Mouse (Mus musculus): ENCODE measurements around the gene Vav1.
A peak's percentile ranks its signal among the peaks of the same experiment; 100 is the strongest.
"Not testable (repeated sequence)": the region's sequence is repeated elsewhere in the genome, so short reads cannot be mapped to it uniquely, and the experiment has no call there.

Vav1 gene

DNA sequence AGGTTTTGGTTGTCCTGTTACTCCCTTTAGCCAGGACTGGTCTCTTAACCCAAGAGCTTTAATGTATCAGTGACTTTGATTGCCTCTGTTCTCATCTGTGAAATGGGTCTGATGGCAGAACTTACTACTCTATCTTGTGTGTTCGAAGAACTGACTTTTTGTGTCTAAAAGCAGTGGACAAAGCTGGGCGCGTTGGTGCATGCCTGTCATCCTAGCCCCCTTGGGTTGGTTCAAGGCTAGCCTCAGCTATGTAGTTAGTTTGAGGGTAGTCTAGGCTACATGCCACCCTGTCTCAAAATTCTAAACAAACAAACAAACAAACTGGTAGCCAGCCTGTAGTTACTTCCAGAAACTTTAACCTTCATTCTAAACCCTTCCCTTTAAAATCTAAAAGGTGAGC is 27.5 kb upstream of the Vav1 start:
- no peak for DNase-seq (ENCODE audit: low read depth, low spot score)

DNA sequence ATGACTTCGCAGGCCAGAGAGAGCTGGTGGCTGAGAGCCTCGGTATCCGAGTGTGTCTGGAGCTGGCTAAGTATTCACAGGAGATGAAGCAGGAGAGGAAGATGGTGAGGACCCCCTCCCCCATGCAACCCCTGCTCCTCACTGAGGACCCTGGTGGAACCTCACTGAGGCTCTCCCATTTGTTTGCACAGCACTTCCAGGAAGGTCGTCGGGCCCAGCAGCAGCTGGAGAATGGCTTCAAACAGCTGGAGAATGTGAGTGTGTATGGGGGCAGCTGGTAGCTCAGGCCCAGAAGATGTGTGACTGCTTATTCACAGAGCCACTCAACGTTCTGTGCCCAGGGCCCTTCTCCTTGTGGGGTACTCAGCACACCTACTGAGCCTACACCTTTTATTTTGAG is 25.6 kb upstream of the Vav1 start:
- no peak for DNase-seq (ENCODE audit: low read depth, low spot score)

DNA sequence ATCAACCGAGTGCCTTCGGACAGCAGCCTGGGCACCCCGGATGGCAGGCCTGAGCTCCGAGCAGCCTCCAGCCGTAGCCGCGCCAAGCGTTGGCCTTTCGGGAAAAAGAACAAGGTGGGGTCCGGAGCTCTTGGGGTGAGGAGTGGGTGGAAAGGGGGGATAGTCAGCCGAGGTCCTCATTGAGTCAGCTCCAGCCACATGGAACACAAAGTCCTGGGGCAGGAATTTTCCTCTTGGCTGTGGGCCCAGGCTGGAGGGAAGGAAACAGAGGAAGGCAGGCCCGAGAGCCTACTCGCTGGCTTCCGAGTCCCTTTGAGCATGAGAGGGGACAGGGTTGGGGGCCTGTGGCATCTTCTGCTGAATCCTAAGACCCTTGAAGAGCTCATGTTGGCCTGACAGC is 23.5 kb upstream of the Vav1 start:
- no peak for DNase-seq (ENCODE audit: low read depth, low spot score)

DNA sequence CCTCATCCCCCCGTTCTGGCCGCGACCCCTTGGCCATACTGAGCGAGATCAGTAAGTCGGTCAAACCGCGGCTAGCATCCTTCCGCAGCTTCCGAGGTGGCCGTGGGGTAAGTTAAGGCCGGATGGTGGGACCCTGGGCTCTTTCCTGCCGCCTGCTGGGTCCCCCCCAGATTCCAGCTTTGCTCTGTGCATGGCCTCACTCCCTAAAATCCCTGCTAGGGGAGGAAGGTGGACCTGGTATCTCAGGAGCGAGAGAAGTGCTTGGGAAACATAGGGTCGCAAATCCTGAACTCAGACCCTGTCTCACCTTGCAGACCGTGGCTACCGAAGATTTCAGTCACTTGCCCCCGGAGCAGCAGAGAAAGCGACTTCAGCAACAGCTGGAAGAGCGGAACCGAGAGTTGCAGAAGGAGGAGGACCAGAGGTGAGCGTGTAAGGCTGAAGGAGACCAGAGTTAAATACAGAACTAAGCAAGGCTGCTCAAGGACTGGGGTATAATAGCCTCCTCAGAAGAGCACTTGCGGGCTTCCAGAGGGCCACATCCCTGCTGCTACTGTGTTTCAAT is 21.9 kb upstream of the Vav1 start:
- no peak for DNase-seq (ENCODE audit: low read depth, low spot score)

DNA sequence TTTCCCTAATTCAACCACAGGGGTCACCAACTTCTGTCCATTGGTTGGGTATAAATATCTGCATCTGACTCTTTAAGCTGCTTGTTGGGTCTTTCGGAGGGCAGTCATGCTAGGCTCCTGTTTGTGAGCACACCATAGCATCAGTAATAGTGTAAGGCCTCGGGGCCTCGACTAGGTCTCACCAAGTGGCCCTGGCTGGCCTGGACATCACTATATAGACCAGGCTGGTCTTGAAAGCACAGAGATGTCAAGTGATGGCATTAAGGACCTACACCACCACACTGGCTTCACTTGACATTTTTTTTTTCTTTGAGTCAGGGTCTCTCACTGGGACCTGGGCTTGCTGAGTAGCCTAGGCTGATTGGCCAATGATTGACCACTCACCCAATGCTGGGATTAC is 20.7 kb upstream of the Vav1 start:
- no peak for DNase-seq (ENCODE audit: low read depth, low spot score)

DNA sequence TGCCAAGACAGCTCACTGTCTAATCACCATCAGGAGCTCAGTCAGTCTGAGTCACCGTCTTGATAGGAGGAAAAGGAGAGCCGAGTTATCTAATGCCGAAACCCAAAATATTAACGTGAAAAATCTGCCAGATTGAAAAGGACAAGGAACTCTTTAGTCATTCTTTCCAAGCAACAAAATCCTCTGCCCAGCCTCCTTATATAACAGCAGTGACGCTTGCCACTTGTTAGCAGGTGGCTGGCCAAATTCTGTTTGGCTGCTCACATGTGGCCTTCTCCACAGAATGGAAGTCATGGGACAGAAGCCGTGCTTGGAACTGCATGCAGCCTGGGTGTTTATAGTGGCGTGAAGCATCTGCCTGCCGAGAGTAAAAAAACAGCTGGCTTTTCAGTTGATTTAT is 19.2 kb upstream of the Vav1 start:
- no peak for DNase-seq (ENCODE audit: low read depth, low spot score)

DNA sequence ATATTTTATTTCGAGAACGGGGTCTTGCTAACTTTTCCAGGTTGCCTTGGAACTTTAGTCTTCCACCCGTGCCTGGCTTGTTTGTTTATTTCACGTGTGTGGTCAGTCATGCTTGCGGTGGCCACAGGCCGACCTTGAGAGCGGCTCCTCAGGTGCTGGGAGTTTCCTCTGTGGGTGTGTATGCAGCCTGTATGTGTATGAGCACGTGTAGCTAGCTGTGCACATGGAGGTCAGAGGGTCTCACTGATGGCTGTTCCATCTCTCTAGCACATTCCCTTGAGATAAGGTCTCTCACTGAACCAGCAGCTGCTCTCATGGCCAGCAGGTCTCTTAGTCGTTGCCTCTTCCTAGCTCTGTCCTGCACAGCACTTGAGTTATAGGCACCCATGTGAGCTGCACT is 18.5 kb upstream of the Vav1 start:
- no peak for DNase-seq (ENCODE audit: low read depth, low spot score)

DNA sequence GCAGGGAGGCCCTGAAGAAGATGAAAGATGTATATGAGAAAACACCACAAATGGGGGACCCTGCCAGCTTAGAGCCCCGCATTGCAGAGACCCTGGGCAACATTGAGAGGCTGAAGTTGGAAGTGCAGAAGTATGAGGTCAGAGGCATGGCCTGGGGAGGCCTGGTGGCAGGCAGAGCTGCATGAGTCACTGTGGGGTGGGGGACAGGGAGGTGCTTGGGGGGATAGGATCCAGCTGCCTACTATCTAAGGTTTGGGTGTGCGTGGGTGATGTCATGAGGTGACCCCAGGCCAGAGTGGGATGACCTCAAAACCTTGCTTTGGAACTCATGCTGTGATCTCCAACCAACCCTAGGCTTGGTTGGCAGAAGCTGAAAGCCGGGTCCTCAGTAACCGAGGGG is 17.6 kb upstream of the Vav1 start:
- DNase-seq (ENCODE audit: low read depth, low spot score) = no peak

DNA sequence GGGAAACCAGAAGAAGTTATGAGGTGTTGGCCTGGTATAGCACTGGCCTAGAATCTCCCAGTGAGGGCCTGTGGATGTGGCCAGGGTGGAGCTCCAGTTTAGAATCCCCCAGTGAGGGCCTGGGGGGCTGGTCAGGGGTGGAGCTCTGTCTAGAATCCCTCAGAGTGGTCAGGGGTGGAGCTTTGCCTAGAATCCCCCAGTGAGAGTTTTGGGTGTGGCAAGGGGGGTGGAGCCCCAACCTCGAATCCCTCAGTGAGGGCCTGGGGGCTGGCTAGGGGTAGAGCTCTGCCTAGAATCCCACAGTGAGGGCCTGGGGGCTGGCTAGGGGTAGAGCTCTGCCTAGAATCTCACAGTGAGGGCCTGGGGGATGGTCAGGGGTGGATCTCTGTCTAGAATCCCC is 17.1 kb upstream of the Vav1 start:
- no peak for DNase-seq (ENCODE audit: low read depth, low spot score)

DNA sequence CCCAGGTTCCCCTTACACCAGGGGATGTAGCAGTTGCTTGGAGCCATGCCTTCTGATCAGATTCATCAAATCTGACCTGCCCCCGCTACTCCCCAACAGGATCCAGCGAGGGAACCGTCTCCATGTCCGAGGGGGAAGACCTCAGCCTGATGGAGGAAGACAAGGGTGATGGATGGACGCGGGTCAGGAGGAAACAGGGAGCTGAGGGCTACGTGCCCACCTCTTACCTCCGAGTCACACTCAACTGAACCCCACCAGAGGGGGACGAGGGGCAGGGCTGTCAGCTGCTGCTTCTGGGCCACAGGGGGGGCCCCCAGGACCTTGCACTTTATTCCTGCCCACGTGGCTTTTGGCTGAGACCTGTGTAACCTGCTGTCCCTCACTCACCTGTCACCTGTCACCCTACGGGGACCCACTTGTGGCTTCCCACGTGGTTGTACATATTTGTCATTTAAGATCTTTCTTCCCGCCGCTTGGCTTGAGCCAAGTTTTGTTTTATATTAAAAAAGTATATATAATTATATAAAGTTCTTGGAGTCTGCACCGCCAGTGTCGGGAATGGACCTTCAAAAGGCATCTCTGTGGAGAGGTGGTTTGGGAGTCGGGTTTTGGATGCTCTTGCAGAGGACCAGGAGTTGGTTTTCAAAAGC is 15.9 kb upstream of the Vav1 start:
- no peak for DNase-seq (ENCODE audit: low read depth, low spot score)

DNA sequence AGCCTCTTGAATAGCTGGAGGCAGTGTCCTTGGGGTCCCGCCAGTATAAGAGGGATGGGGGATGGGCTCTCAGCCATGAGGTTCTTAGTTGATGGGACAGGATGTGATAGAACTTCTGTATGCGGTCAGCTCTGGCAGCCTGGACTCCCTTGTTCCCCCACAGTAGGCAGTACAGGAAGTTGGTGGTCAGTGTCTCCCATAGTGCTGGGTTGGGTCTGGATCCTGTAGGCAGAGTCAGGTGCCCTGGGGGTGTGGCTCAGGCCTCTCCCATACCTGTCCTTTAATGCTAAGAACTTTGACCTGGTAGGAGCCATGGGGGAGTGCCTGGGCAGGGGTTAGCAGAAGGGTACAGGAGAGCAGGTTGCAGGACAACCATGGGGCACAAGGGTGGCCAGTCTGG is 14.7 kb upstream of the Vav1 start:
- no peak for DNase-seq (ENCODE audit: low read depth, low spot score)

DNA sequence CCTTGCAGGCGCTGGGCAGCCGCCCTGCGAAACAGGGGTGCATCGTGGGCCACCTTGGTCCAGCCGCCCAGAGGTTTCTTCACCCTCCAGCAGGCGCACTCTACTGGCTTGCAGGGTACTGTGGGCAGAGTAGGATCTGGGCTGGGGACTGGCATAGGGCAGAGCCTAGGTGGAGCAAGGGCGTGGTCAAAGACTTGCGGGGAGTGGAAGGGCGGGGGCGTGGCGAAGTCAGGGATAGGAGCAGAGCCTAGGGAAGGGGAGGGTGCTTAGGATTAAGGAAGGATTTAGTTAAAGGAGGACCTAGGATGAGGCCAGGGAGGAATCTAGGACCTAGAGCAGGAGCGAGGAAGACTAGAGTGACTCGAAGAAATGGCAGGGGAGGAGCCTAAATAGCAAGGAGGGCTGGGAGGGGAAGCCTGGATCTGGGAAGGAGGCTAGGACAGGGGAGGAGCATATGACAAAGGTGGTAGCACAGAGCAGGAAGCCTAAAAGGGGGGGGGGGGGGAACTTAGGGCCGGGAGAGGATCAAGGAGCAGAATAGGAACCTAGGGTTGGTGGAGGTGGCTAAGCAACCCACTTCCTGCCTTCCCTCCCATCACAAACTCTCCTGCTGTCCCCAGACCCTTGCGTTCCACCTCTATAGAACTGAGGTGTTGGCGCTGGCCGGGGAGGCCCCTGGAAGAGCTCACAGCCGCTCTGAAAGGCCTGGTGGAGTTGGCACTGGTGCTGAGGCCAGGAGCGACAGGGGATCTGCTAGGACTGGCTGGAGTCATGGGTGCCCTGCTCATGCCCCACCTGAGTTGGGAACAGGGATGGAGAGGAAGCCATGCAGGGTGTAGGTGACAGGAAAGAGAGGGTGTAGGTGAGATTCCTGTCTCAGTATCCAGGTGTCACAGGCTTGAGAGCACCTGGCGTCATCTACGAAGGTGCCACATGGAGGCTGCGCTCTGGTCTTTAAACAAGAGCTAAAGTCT is 13.6 kb upstream of the Vav1 start:
- no peak for DNase-seq (ENCODE audit: low read depth, low spot score)

DNA sequence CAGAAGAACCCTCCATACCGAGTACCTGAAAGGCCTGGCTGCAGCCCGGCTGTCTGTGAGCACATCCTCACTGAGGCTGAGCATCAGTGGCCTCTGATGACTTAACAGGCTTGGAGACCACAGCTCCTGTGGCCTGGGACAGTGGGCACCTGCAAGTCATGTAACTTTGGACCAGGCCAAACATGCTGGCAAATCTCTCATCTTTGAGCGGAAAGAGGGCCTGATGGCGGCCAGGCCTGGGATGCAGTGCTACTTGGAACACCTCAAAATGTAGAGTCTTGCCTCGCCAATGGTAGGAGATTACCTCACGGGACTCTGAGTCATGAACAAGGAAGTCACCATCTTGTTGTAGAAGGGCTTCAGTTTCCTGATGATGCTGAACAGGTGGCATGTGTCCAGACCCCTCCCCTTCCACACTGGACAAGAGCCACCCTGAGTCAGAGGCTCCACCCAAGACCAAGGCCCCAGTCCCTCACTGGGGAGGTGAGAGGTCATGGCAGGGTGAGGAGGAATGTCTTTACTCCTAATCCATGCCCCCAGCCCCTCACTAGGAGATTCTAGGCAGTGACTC is 11.3 kb upstream of the Vav1 start:
- no peak for DNase-seq (ENCODE audit: low read depth, low spot score)

DNA sequence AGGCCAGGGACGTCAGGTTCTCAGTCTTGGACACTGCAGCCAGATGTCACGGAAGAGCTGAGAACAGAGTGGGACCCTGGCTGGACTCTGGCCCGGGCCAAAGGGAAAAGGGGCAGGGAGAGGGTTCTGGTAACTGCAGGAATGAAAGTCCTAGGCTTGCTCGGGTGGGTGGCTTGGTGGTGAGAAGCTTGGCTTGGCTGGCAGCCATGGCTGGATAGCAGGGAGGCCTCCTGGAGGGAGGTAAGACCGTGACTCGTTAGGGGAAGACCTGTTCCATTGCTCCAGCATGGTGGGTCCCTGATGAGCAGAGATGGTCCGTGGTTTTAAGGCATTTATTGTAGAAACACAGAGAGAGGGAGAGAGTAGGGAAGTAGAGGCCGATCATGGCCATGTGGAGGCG is 7.6 kb upstream of the Vav1 start:
- DNase-seq (ENCODE audit: low read depth, low spot score) = no peak

DNA sequence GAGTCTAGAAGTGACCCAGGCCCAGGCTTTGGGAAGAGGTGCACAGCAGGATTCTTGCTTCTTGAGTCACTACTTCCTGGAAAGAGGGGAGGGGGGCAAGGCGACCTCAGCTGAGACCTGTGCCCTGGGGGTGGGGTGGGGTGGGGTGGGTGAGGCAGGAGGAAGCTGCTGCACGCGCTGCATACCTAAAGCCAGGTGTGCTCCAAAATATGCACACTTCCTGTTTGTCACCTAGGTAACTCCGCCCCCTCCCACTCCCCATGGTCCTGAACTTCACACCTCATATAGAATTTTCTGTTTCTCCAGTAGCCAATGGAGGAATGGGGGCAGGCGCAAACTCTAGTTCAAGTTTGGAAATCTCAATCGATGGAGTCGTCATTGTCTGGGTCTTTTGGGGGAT is 5.1 kb upstream of the Vav1 start:
- no peak for DNase-seq (ENCODE audit: low read depth, low spot score)

DNA sequence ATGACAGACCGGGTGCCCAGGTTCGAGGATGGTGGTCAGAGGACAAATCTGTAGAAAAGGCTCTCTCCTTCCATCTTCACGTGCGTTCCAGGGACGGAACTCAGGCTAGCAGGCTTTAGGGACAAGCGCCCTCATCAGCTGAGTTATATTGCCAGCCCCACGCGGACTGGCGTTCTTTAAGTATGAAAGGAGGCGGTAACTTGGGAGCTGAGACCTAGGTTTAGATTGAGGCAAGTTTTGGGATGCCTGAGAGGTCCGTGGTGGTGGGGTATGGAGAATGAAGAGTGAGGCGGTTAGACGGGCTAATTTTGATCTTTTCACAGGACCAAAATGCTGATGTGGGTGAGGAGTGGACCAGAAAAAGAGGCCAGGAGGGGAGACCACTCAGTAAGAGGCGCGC is 4.2 kb upstream of the Vav1 start:
- DNase-seq (ENCODE audit: low read depth, low spot score) = no peak

DNA sequence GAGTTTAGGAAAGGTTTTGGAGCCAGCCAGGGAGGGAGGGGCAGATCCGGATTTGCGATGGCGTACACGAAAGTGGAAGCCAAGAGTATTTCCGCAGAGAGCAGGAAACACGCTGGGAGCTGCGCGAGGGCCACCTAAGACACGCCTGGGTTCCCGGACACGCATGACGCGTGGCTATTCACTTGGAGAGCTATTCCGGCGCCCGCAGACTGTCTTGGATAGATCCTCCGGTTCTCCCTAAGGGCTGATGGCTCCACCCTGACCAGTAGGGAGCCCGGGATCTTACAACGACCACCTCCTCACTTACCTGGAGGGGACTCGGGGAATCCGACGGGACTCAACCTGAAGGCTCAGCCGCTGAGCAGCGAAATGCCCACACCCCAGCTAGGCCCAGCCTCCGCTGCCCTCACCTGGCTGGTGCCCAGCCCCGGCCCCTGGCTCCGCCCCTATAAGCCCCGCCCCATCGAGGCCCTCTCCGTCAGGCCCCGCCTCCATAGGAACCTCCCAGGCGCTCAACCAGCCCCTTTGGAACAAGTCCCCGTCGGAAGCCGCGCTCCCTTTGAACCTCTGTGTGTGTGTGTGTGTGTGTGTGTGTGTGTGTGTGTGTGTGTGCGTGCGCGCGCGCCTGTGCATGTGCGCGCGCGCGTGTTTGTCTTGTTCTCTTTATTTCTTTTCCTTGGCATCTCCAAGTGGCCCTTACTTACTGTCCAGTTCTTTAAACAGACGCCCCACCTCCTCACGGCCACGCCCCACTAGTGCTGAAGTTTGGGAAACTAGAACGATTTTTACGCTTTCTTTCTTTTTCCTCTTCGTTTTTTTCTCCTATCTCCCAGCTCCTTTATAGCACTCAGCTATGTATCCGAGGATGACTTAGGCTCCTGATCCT is 3.5 kb upstream of the Vav1 start:
- peak; percentile 43 for DNase-seq (ENCODE audit: low read depth, low spot score)

DNA sequence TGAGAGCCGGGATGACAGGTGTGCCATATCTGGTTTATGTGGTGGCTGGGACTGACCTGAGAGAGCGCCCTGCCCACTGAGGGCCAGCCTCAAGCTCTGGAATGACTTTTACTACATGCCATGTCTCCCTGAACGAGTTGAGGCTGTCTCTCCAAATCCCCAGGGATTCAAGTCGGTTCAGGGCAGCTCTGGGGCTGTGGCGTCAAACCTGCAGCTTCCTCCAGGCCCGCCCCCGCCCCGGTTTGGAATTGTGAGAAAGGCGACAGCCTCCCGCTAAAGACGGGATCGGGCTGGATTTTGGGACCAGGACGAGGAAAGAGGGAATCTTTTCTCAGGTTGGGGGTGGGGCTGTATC is 2.9 kb upstream of the Vav1 start:
- no peak for DNase-seq (ENCODE audit: low read depth, low spot score)

DNA sequence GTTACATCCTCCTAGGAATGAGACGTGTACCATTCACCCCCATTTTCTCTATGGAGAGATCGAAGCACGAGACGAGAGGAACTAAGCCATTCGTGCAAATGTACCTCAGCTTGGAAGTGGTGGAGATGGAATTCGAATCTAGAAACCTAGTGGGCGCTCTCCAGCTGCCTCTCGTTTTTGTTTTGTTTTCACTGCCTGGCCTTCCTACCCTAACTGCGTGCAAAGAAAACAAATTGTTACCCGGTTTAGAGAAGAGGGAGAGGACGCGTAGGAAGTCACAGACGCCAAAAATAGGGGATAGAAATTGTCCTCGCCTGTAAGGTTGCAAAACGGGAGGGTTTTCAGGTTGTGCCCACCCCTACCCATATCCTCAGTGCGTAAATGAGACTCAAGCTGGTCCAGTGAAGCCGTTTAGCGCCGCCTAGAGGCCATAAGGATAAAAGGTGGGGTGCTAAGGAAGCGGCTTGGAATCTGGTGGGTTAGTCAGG is 2.2 kb upstream of the Vav1 start:
- peak; percentile 82 for DNase-seq (ENCODE audit: low read depth, low spot score)

DNA sequence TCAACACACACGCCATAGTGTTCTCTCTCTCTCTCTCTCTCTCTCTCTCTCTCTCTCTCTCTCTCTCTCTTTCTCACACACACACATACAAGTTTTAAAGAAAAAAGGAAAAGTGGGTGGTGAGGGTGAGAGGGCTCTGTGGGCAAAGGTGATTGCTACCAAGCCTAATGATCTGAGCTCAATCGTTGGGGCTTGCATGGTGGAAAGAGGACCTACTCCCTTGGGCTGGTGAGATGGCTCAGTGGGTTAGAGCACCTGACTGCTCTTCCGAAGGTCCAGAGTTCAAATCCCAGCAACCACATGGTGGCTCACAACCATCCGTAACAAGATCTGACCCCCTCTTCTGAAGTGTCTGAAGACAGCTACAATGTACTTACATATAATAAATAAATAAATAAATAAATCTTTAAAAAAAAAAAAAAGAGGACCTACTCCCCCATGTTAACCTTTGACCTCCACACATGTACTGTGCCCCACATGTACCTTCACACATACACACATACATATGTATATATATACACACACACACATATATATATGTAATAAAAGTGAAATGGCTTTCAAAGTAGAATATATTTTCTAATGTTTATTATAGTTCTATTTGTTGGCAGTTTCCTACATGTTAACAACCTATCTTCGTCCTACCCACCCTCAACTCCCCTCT is 1.2 kb upstream of the Vav1 start:
- DNase-seq (ENCODE audit: low read depth, low spot score) = not testable (repeated sequence)

DNA sequence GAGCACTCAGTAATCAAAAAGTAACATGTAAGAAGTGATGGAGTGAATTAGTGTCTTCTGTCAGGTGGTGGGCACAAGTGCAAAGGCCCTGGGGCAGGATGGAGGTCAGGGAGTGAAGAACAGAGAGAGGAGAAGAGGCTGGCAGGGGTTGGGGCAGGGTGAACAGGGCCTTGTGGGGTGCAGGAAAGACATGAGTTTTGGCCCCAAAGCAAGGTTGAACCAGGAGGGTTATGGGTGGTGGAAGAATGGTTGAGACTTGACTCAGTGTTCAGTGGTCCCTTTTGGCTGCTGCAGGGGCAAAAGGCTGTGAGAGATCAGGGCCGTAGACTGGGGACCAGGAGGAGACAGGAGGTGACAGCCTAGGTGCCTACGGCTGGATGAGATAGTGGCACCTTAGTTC is 363 bp upstream of the Vav1 start:
- no peak for DNase-seq (ENCODE audit: low read depth, low spot score)

All from forelimb bud, embryonic 11.5 days (tissue).